Mouse (Mus musculus): ENCODE measurements around the gene Il22ra1.

- no peak for TF ChIP-seq POLR2A (IDR thresholded peaks at IDR 0.05; ENCODE audit: control insufficient read depth, extremely low read depth, insufficient read depth, low read length, poor library complexity)
- no peak for TF ChIP-seq CTCF (IDR thresholded peaks at IDR 0.05; ENCODE audit: borderline replicate concordance, control insufficient read depth, extremely low read depth, insufficient read depth, low read length, poor library complexity)
These were observed 33.6 kb downstream of the Il22ra1 start for GRCm38 (mm10) chr4:135761569-135761968.
